Comparison of ENCODE assay signal across 9 mouse cellular contexts in genomic region chr1:153641492-153641939, GRCm38 (mm10). TPM values are rescaled to one million over a fixed set of nuclear protein-coding genes. Genes with fewer than 3 reads are reported as not detected.
DNase-seq lines count a peak whose midpoint lies in the region; ATAC-seq lines count a peak whose summit lies in the region.
"Had no signal": no experiment of that assay in that cellular context is flagged by ENCODE, and none has a peak within 500 bp of the region (broad histone marks: within the 10 kb centered on the region; RNA-seq: fewer than 3 reads in every experiment).

No protein-coding gene starts in this region.

- H3K4me3 ChIP-seq in hindbrain, embryonic 14.5 days (replicated peaks; ENCODE audit: low read length) = no peak overlapping the region
- H3K4me3 ChIP-seq: liver, embryonic 15.5 days had no signal

- DNase-seq in right cerebral cortex, postnatal 14 days = peak; percentile 33
- no peak for DNase-seq in right cerebral cortex, adult 18-20 months
- peak; percentile 70 for DNase-seq in gastrocnemius, postnatal 10 days
- DNase-seq in hindbrain, embryonic 14.5 days (ENCODE audit: low spot score) = peak; percentile 64
- peak; percentile 42 for DNase-seq in liver
- DNase-seq in ovary, postnatal 36 days (ENCODE audit: low spot score) = peak; percentile 37
- no peak for DNase-seq in layer of hippocampus, postnatal 25 days (ENCODE audit: extremely low spot score in 1 of 2, low spot score in 1 of 2)

- peak overlapping the region; percentile 21; the same call in 1 of the 2 replicates for H3K9ac ChIP-seq in hindbrain, embryonic 14.5 days
- H3K9ac ChIP-seq: liver, embryonic 15.5 days had no signal

- no peaks in the 10 kb centered on the region for H3K9me3 ChIP-seq in hindbrain, embryonic 14.5 days (ENCODE audit: control insufficient read depth, low read length)
- H3K9me3 ChIP-seq: liver, embryonic 15.5 days had no signal

- H3K4me2 ChIP-seq in hindbrain, embryonic 14.5 days (replicated peaks) = peak overlapping the region; percentile 43
- H3K4me2 ChIP-seq: liver, embryonic 15.5 days had no signal

- peak; percentile 92 for ATAC-seq in hindbrain, embryonic 14.5 days (ENCODE audit: low FRiP score)
- no peak for ATAC-seq in monocyte, adult 5-6 weeks (replicated peaks; ENCODE audit: insufficient number of reproducible peaks, low FRiP score, low TSS enrichment, poor library complexity, severe bottlenecking)

- no peaks in the 10 kb centered on the region for H3K36me3 ChIP-seq in hindbrain, embryonic 14.5 days (replicated peaks; ENCODE audit: control insufficient read depth, insufficient read depth)
- H3K36me3 ChIP-seq: liver, embryonic 15.5 days had no signal

- 3% methylated on average over 9 of the region's 9 CpGs for WGBS in hindbrain, embryonic 14.5 days

- H3K27ac ChIP-seq in hindbrain, embryonic 14.5 days = peak overlapping the region; percentile 75
- H3K27ac ChIP-seq: liver, embryonic 15.5 days had no signal

- H3K4me1 ChIP-seq in hindbrain, embryonic 14.5 days (replicated peaks; ENCODE audit: control insufficient read depth, insufficient read depth, low read length) = peaks cover 21% of the 10 kb centered on the region

- no peaks in the 10 kb centered on the region for H3K27me3 ChIP-seq in hindbrain, embryonic 14.5 days (ENCODE audit: control insufficient read depth, insufficient read depth, low read length)
- H3K27me3 ChIP-seq: liver, embryonic 15.5 days had no signal

RNA-seq across cellular contexts. Expression of gene Rgs8, which starts 11.3 kb away (rescaled TPM):
- 1 to 10 TPM in 1 of 2 experiments, under 1 TPM in 1; 0.99 to 1.2 TPM for total RNA-seq in gastrocnemius, postnatal 10 days (2021)
- 16.4 and 19.7 TPM in 2 replicates for polyA plus RNA-seq in hindbrain, embryonic 14.5 days (2014; fragmentation: Nextera tagmentation; extraction: Ambion mirVana)
- 10 to 100 TPM; 66.1 to 70.2 TPM for total RNA-seq in layer of hippocampus, postnatal 25 days (2021)
- not detected in 3 replicates for total RNA-seq in monocyte, adult 5-6 weeks (2017)

Comparison
In these comparisons a context has a peak if more than half of its experiments do, and no peak if none do; other contexts are left out.
1. DNase-seq: peak in right cerebral cortex, postnatal 14 days (single experiment), gastrocnemius, postnatal 10 days (single experiment), hindbrain, embryonic 14.5 days (single experiment), liver (single experiment) and ovary, postnatal 36 days (single experiment); none in right cerebral cortex, adult 18-20 months (single experiment) and layer of hippocampus, postnatal 25 days (0 of 2).
2. RNA of gene Rgs8, which starts 11.3 kb away (total RNA-seq): 66.1 to 70.2 TPM in layer of hippocampus, postnatal 25 days; 0.99 to 1.2 TPM in gastrocnemius, postnatal 10 days and not detected in monocyte, adult 5-6 weeks; every median in the first group is over 10 times any median in the second.